Mouse (Mus musculus): ENCODE measurements at regions not wholly inside any gene's neighbourhood (a gene's known extent, or its start where the extent isn't known, plus 50 kb on each side); places are given as distances from the start of the nearest gene placed in this dataset.

DNA sequence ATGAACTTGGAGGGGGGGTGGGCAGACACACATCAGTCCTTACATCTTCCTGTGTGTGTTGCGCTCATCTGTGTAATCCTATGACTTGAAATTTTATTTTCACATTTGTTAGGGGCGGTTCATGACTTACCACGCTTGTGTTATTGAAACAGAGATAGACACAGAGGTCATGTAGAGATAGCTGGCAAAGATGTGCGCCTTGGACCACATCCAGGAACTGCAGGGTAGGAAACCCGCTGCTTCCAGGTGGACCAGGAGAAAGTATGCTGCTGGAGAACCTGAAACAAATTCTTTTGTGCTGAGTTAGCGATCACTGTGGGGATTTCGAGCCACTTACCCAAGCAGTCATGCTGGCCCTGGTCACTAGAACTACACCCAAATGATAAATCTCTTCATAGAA lies 89.1 kb downstream of the Kcnj2 start:
- no peak for DNase-seq

DNA sequence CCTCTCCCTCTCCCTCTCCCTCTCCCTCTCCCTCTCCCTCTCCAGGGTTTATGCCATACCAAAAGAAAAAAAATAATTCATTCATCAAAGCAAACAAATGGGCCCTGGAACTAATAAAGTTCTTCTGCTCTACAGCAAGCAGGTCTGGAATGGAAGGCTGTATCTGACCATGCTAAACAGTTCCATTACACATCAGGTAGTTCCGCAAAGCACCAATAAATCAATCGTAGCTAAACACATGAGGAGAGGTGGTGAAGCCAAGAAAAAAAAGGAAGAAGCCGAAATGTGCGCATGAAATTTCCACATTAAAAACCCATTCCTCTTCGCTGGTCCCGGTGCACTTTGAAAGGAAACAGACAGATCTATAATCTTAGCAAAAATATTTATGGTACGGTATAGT lies 89.8 kb downstream of the Kcnj2 start:
- no peak for DNase-seq

DNA sequence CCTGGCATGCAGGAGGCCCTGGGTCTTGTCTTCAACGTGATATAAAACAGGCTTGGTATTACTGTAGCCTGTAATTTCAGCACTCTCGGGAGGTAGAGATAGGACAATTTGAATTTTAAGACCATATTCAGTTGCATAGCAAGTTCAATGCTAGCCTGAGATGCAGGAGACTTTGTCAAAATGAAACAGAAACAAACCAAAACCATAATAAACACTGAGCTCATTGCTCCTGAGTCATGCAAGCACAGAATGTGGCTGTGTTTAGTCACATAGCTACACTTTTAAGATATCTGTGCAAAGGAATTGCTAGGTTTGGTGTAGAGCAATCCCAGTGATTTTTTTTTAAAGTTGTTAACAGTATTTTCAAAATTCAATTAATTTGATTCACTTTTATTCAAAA lies 93.3 kb downstream of the Kcnj2 start:
- no peak for DNase-seq

DNA sequence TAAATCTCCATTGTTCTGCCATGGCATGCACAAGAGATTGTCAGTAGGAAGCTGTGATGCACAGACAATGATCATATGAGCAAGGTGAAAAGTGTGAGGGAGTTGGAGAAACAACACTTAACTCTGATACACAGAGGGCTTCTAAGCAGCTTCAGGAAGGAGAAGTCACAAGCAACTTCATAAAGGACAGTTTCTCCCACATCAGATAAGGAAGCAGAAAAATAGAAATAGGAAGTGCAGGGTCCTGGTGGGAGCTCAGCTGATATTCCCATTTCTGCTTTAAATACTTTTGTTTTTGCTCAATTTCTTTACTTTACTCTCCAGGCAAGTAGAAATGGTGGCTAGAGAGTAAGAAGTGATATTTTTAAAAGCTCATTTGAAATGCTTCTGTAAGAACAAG lies 98.9 kb downstream of the Kcnj2 start:
- DNase-seq, result no peak

DNA sequence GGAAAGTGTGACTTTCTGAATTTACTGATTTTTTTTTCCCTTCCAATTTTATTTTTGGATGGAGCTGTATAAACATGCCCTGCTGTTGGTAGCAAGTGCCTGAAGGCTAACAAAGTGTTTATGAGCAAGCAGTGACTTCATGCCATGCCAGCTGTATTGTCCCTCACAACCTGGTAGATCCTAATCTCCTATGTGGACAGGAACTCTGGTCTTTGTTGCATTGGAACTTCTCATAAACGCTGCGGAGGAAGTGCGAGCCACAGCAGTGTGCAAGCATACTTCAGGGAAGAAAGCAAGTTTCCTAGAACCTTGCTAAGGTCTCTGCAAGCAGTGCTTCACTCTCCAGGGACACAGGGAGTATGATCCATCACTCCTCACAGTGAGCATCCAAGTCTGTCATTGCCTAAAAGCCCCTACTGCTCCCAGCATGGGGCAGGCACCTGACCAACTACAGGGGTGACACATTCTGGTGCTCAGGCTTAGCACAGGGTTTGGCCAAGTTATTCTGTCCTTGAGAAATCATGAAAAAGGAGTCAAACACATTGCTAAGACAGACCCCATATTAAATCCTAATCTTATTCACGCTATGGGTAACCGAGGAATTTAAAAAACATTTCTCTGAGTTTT lies 104.3 kb downstream of the Kcnj2 start:
- DNase-seq, result no peak

DNA sequence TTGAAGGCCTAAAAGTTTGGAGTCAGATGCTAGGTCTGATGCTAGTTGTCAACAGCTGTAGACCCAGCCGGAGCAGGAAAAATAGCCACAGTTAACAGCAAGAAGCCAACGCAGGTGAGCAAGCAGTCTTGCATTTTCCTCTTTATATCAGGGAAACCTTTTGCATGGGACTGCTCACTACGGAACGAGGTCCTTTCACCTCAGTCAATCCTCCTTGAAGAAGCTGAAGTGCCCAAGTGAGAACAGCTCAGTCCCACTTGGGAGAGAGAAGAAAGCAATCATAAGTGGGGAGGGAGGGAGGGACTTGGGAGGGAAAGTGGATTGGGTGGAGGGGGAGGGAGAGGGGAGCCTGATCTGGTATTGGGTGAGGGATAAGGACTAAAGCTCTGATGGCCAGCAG lies 107.6 kb downstream of the Kcnj2 start:
- no peak for DNase-seq

DNA sequence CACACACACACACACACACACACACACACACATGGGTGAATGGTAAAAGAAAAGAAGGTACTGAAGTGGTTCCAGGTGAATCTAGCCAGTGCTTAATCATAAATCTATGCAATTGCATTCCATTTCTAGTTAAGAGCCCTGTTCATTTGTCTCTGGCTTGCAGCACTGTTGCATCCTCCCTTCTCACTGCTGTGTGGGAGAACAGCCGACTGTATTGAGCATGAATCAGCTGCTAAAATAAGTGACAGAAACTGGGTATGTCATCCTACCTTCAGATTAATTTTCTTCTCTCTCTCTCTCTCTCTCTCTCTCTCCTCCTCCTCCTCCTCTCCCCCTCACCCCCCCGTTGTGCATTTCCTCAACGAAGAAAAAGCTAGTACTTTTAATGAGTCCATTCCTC lies 109.6 kb downstream of the Kcnj2 start:
- DNase-seq, result no peak

DNA sequence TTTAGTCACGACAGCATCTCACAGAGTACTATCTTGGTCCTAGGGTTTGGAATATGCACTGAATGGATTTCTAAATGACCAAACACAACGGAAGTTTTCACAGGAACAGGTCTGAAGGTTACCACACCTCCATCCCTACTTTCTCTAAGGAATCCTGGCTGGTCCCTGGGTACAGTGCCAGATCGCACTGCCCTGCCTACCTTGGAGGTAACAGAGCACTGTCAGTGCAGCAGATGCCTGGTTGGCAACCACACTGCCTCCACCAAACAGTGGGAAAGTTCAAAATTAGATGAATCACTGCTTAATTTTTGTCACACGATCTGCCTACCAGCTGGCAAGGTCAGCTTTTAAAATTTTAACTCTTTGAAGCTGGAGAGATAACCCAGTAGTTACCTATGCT lies 111.6 kb downstream of the Kcnj2 start:
- DNase-seq, result no peak

DNA sequence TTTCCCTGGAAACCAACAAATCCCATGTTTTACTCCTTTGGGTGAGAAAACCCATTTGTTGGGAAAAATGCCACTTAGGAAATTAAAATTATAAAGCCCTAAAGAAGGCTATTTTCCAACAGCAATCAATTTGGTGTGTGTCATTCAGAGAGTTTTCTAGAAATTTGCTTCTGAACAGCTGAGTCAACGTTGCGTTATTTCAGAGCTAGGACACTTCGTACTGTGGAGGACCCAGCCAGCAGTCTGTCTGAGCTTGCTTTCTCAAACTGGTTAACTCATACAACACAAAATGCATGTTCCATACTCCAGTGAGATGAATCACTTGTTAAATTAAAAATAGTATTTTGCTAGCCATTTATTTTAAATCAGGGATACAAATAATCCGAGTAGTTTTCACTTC lies 131.5 kb downstream of the Kcnj2 start:
- DNase-seq, result no peak

DNA sequence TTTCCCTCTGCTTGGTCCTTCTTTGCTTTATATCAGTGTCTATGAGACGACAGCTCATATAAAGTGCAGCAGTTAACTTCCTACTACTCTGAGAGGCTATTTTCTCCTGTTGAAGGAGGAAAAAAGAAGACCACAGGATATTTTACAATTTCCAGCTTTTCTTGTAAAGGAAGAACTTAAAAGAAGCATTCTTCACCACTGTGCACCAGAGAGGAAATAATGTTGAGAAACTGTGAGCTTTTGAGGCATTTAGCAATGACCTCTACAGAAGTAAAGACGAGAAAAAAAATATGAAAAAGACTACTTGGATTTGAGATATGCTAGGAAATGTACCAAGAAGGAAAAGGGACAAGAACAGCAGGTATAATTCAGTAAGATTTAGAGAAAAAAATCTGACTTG lies 134.5 kb downstream of the Kcnj2 start:
- no peak for DNase-seq

DNA sequence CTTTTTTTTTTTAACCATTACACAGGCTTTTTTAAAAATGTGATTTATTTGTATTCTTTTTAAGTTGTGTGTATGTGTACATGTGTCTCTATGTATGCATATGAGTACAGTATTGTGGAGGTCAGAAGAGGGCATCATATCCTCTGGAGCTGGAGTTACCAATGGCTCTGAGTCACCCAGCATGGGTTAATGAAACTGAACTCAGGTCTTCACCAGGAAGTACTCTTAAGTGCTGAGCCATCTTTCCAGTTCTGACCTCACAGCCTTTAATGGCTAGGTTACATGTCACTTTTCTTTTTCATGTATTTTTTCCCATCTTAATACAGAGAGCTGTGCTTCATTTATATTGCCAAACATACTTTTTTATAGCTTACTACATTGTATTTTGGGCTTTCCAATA lies 136.8 kb downstream of the Kcnj2 start:
- DNase-seq, result no peak

DNA sequence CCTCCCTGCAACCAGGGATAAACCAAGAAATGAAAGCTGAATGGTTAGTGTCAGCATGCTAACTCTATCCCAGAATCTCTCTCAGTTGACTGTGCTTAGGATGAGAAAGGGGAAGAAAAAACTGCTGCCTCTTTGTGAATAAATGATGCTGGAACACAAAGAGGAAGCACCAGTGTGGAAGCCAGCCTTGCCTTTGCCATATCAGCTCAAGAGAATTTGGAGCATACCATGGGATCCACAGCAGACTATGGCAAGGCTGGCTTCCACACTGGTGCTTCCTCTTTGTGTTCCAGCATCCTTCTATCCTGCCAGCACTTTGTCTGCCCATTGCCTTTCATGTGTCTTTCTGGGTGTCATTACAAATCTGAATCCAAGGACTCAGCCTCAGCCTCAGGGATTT lies 144.6 kb downstream of the Kcnj2 start:
- DNase-seq, result no peak

DNA sequence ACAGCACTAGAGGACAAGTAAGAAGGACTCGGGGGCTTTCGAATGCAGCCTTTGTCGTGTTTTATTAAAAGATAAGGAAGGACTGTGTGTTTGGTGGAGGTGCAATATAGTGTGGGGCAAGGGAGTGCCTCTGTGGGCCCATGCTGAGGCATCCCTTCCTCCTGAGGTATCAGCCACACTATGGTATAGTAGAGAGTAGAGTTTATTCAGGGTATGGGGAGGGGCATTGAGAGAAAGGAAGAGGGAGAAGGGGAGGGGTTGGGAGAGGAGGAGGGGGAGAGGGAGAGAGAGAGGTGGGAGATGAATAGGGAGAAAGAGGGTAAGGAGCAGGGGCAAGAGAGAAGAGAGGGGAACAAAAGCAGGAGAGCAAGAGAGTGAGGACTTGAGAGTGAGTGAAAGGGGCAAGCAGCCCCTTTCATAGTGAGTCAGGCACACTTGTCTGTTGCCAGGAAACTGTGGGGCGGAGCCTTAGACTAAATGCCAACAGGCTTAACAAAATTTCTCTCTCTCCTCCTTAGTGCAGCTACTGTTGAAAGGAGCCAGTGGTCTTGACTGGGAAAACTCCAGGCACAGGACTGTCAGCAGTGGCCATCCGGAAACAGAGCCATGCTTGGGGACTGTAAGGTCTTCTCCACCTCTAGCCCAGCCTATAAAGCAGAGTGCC lies 146.2 kb downstream of the Kcnj2 start:
- DNase-seq, result no peak

DNA sequence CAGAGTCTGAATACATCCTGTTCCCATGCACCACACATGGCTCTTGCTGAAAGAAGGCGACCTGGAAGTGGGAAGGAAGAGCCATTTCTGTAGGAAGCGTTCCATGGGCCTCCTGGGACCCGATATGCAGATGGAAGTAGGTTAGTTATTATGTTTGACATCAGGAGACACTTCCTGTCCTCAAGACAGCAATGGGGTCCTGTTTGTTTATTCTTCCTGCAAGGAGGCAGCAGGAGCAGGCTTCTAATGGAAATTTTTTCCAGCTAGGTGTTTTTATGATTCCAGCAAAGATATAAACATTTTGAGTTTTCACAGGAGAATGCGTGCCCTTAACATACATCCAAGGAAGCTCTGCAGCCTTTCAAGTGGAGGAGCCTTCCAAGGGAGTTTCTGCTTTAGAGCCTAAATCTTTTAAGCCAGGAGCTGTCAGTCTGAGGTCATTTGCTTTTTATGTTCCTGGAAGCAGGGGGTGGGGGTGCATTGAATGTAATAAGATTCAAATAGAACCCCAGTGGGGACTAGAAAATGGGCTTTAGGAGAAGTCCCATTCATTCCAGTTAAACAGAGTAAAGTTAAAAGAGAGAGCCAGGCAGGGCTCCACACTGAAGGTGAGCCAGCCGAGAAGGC lies 146.9 kb downstream of the Kcnj2 start:
- no peak for DNase-seq

DNA sequence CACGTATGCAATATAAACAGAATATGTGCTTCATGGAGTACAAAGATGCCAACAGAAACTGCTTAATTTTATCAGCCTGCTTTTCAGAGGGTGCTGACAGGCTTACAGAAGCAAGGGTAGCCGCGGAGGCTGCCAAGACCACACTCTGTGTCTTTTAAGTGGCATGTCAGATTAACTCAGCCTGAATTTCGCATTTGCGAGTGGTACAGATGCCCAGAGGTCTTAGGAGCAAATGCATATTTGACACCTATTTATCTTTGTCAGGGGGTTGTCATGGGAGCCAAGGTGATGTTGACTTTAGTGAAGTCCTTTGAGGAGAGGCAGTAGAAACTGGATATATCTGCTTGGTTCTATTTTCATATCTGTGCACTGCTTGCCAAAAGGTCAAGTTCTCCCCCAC lies 149.0 kb downstream of the Kcnj2 start:
- no peak for DNase-seq

DNA sequence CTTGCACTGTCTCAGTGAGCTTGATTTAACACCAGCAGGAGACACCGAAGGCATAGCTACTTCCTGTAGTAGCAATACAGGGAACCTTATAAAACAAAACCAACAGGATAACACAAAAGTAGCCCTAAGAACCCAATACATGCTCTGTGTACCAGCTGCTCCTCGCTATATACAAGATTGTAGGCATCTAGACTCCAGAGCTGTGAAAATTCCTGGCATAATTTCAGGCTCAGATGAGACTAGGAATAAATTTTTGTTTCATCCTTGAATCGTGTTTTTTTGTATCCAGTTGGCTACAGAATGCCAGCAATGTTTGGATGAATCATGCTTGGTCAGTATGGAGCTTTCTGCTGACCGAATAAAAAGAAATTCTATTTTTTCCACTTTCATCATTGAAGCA lies 157.9 kb downstream of the Kcnj2 start:
- no peak for DNase-seq

DNA sequence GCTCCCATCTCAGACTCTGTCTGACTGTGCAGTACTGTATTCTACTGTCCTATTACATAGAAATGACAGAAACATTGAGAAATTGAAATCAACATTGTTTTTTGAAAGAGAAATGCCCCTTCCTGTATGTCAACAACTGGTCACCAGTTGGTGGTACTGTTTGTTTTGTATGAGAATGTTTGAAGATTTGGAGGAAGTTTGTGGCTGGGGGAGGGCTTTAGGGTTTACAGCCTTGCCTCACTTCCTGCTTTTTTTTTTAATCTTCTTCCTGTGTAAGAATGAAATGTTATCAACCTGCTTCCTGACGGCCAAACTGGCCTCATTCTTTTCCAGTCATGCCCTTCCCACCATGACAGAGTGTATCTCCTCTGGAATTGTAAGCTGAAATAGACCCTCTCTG lies 161.3 kb downstream of the Kcnj2 start:
- DNase-seq, result no peak

DNA sequence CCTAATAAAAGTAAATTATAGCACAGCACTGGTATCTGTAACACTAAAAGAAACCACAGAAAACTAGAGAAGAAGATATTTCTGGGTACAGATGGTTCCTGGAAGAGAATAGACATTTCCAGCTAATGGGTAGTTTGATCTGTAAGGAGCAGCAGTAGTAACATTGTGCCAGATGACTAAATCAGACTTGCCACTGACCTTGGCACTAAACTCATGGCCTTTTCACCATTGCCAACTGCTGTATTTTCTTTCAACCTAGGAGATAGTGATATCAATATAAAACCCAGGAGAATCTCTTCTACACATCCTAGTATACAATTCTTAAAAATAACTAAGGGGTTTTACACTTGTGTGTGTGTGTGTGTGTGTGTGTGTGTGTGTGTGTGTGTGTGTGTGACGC lies 170.8 kb downstream of the Kcnj2 start:
- no peak for DNase-seq

DNA sequence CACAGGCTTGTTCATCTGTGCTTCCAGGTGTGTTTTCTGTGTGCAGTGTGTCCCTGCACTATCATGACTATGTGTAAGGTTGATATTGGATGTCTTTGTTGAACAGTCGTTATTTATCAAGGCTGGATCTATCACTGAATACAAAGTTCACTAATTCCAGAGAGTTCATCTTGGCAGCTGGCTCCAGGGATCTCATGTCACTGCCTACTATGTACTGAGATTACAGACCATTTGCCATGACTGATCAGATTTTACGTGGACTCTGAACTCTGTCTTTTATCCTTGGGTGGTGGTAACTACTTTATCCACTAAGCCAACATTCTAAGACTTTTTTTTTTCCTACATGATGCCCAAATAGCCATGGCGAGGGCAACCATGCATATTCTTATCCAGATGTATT lies 173.8 kb downstream of the Kcnj2 start:
- no peak for DNase-seq

DNA sequence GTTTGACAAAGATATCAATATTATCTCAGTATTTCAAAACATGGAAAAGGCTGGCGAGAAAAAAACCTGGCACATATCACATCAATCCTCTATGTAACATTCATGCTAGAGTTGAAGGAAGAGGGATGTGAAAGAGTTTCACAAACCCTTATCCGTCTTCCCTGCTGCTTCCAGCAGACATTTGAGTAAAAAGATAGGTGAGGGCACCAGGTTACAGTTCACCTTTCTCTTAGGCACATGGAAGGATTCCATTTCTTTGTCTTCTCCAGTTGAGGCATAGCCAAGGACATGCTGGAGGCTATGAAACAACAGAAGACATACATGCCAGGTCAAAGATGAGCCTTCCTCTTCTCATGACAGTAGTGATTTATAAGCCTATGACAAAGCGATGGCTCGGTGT lies 186.3 kb downstream of the Kcnj2 start:
- DNase-seq, result no peak

DNA sequence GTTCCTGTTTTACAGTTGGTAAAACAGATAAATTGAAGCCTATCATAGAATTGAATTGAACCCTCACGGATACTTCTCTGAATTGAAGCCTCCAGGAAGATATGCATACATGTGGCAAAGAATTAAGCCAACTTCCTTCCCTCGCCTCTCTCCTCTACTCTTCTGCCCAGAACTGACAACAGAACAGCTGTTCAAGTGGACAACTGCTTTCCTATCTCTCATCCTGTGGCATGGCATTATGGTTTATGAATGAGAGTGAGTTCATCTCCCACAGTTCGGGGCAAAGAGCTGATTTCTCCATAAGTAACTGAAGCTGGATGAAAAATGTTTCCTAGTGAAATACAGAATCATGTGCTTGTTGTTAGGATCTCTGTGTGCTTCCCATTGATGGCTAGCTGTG lies 190.6 kb downstream of the Kcnj2 start:
- DNase-seq, result no peak

DNA sequence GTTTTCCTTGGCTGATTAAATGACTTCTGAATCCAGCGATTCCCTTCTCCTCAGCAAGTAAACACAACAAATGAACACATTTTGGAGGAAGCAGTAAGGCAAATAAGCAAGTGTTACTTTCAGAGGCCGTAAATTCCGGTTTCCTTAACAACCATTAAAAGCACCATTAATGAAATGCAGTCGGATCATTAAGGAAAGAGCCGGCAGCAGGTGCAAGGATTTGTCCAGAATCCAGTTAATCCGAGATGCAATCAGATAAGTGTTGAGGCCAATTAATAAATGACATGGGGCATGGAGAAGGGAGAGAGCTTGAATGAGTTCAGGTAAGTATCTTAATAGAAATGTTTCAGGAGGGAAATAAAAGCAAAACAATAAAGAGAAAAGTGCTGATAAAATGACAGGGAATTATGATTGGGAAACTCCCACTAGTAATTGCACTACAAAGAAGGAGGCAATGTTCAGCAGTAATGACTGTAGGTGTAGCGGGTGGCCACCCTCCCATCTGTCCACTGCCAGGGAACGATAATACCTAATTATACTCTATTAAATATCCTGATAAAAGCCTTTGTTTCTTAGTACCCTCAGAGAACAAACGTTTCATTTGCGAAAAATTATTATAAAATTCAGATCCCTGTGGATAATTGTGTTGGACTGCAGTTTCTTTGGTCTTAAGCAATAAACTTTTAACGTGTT lies 194.9 kb downstream of the Kcnj2 start:
- DNase-seq, result no peak

DNA sequence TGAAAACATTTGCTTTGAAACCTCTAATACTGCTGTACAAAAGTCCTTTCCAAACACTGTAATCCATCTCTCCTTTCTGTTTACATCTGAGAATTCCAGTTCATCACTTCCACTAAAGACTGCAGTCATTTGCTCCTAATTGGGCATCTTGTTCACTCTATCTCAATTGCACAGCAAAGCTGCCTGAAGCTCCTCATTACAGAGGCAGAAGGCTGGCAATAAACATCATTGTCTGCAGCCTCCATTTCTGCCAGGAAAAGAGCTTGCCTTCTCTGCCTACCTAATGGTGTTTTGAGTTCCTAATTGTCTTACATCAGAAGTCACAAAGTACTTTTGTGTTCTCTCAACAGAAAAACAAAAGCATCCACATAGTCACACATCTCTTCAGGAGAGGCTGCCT lies 207.7 kb downstream of the Kcnj2 start:
- no peak for DNase-seq

DNA sequence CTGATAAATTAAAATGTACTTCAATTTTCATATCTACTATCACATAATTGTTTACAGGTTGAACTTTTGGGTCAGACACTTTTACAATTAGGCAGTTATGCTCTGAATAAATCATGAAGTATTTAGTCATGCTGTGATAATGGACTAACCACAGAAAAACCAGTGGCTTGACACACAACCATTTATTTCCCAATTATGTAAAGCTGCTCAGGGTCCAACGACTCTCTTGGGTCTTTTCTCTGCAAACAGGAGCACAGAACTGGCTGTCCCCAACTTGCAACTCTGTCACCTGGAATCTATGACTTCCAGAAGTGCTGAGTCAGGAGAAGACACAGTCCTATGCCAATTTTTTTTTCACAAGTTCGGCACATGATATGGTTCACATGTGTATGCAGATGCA lies 214.8 kb downstream of the Kcnj2 start:
- no peak for DNase-seq
